Mouse (Mus musculus): Measurements from ENCODE around the gene Col16a1.

DNA sequence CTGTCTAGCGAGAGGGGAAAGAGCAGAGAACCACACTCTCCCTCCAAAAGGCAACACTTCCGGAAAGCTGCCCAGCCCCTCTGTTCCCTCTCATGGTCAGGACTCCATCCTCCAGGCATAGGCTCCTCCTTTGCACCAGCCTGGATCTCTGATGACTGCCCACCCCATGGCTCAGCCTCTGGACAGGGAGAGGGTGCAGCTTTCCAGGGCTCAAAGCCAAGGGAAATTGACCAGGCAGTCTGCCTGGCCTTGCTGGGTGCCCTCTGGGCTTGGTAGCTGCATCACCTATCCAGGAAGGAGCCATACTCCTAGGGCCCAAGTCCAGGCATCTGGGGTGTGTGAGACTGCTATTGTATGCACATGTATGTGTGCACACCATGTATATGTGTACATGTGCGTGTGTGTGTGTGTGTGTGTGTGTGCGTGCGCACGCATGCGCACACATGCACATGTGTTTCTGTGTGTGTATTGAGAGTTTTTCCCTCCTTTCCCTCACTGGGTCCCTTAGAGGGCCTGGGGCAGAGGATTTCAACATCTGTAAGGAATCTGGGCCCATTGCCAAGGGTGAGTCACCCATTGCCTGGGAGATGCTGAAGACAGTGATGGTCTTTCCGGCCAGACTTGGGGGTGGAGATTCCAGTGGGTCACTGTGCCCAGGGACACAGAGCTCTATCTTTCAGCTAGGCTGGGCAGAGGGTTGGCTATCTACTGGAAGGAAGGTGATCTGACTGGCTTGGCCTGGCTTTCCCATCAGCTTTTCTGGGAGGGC lies 2.6 kb downstream of the Col16a1 start:
- TF ChIP-seq EP300 (IDR thresholded peaks at IDR 0.05) (no peak), CTCF (IDR thresholded peaks at IDR 0.05) (no peak)

All from lung, postnatal 0 days (tissue).